Mouse (Mus musculus): ENCODE measurements around the gene Camk2d.

Camk2d gene

DNA sequence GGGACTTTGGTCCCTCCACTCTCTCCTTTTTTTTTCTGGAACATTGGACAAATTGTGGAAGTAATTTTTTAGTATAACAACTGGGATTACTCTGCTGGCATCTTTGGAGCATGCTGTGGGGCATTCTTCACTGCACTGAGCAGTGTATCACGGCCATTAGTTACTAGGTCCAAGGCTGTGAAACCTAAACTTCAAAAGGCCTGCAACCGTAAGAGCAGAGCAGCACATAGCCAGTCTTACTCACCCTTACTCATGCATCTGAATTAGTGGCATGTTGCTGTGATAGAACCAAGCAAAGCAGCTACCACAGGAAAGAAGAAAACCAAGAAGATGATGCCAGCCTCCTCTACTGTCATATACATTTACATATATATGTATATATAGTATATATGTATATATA is 95.5 kb downstream of the Camk2d start:
- DNase-seq: peak in 1 of 2 experiments; percentile 1

DNA sequence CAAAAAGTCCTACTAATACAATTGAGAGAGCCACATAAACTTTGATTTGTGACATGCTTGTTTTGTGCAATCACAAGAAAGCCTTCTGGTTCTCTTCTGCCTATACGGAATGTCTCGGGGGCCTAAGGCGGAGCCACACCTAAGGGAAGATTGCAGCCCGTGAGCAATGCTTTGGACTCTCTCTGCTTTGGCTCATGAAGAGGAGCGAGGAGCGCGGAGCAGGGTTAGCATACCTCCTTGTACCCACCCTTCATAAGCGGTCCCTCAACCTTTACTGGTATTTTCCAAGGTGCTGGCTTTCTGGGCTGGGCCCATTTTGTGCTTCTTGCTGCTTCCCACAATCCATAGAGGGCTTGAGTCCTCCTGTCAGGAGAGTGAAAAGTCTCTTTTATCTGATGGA is 96.7 kb downstream of the Camk2d start:
- DNase-seq: no peak

DNA sequence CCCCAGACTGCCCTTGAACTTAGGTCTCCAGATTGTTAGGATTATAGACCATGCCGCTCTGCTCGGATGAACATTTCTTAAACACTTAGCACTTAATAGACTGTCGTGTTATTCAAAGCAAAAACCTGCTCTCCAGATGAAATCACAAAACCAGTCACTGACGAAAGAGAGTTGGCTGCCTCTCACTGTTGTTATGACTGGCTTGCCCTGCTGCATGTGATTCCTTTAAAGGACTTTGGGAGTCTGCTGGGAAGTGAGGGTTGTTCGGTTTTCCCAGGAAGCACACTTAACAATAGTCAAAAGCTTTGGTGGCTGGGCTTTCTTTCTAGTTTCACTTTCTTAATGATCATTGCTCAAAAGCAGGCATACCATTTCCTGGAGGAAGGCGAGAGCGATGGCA is 97.2 kb downstream of the Camk2d start:
- DNase-seq: peak; percentile 45 to 48

DNA sequence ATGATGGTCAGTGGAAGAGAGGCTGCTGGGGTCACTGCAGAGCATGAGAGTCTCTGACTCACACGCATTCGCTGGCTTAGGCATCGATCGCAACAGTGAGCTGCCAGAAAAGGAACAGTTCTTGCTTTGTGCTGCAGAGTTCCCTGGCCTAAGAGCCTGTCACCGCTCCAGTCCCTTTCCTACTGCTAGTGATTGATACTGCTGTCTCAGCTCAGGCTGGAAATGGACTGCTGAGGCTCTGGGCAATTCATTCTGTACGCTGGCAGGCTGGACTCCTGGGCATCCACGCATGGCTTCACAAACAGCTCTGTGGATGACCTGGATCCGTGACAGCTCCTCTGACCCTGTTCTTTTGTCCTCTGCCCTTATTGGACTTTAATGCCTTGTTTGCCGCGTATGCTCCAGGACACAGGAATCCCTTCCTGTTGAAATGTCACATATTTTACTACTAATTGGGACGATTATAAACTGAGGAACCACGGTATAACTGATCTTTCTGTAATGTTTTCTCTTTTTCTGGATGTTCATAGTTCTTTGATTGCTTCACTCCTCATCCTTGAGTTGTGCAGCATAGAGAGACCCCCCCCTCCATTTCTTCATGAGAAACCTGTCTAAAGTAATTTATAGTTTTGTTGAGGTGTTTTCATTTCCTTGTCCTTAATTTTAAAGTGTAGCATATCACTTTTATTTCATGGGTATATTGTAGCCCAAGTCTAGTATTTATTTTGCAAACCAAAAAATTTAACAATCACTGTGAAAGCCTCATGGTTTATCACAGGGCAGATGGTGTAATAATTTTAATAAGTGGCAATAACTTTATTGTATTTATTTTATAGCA is 99.6 kb downstream of the Camk2d start:
- peak; percentile 26 to 47 for DNase-seq

DNA sequence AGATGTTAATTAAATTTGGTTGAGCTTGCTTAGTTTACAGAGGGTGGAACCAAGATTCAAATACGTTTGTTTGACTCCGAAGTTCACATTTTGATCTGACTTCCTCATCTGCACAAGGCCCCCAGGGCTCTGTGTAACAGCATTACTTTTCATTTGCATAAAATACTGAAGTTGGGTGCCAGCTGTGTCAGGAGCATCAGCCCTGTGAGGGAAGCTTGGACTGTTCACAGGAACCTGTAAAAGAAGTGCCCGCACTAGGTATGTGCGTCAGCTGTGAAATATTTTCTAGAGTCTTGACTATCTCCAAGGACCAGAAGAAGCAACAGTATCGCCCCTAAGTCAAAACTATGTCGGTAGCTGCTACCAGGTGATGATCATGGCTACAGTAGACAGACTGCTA is 100.5 kb downstream of the Camk2d start:
- DNase-seq: peak in 1 of 2 experiments; percentile 8

DNA sequence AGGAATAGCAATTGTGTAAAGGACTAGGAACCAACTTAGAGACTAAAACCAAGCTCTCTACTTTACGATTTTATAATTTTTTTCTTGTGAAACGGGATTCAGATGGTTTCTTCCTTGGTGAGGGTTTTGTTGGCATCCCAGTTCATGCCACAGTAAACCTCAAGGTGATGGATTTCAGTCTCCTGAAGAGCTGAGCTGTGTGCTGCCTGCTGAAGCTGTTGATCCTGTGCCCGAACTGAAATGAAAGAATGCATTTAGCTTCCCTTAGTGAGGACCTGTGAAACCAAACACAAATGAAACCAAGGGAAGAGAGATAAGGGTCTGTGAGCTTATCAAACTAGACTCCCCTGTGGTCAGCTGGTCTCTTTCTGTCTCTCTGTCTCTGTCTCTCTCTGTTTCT is 103.6 kb downstream of the Camk2d start:
- DNase-seq: peak in 1 of 2 experiments; percentile 2

DNA sequence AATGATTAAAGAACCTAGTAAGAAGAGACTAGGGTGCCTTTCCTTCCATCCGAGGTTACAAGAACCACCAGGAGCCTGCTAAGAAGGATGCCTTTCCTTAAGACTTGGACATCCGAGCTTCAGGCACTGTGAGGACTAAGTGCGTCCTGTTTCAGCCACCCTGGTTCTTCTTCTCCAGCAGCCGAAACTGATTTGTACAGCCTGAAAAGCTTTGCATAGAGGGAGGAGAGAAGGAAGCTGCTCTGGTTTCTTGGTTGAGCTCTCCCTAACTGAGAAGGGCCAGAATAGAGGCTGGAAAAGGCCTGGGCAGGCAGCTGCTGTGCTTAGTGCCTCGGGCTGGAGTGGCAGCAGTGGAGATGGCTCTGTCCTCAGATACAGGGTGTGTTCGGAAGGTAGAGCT is 105.0 kb downstream of the Camk2d start:
- DNase-seq: peak in 1 of 2 experiments; percentile 1

DNA sequence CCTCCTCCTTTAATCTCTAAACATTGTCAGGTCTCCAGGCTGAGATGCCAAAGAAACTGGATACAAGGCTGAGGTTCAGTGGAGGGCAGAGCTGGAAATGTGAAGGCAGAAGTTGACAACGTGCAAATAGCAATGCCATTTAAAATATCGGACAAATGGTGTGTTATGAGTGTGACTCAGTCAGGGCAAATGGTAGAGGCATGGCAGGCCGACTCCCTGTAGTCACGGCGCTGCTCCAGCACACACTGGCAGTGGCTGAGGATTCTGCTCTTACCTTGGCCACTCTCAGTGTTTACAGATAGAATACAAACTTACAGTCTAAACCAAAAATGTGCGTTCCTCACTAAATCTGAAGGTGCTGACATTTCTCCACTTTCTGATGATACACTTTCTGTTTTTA is 105.5 kb downstream of the Camk2d start:
- DNase-seq: no peak

DNA sequence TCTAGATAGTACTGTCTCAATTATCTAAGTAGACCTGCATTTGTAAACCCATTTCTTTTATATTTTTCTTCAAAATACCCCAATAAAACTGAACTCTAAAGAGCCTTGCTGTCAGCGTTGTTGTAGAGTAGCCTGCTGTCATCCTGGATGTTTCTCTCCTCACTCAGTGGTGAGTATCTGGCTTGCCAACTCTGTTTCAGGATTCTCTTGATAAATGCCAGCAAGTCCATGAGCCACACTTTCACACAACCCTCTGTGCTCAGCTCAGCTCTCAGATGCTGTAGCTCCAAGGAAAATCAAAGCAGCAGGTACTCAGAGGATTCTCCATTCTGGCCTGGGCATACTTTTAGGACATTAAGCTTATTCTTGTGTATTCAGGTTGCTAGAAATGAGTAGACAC is 109.4 kb downstream of the Camk2d start:
- DNase-seq: no peak

DNA sequence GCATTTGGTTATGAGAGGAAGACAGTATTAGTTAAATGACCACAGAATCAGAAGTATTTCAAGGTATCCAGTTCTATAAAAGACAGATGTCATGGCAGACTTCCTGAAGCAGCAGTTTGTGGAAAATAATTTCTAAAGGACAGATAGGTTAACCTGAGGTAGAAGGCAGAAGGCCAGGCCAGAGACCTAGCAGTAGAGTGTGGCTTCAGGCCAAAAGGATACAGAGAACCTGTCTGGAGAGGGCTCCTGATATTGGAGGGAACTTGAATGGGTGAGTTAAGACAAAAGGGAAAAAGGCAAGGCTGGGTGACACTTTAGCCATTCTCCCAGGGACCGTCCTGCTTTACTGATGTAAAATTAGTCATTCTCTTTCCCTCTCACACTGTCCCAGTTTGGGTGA is 118.2 kb downstream of the Camk2d start:
- no peak for DNase-seq

DNA sequence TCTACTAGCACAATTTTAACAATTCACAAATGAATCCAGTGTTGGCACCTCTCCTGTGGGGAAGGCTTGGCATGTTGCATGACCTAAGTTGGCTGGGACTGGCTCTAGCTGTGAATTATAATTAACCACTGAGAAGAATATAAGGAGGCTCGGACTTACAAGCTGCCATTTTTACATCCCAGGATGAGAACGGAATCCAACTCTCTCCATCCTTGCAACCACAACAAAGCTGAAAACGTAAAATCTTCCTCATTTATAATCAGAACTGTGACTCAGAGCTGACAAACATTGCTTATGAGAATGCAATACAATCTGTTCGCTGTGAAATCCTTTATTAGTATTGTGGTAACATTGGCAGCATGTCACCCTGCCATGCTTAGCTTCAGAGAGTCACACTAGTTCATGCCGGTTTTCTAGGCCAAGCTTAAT is 126.9 kb downstream of the Camk2d start:
- DNase-seq: no peak

DNA sequence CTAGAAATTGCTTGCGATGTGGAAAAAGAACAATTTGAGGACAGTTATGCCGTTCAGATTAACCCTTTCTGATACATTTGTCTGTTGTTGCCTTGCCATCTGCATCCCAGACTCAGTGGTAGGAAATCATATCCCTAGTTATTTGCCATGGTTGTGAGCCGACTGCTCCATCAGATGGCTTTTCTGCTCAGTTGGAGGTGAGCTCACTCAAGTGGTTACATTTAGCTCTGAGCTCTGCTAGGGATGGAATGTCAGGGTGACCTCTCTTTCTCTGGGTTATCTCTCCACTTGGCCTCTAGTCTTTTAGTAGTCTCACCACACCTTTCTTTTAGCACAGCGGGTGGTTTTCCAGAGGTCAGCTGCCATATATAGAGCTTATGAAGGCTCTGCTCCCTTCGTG is 127.4 kb downstream of the Camk2d start:
- no peak for DNase-seq

DNA sequence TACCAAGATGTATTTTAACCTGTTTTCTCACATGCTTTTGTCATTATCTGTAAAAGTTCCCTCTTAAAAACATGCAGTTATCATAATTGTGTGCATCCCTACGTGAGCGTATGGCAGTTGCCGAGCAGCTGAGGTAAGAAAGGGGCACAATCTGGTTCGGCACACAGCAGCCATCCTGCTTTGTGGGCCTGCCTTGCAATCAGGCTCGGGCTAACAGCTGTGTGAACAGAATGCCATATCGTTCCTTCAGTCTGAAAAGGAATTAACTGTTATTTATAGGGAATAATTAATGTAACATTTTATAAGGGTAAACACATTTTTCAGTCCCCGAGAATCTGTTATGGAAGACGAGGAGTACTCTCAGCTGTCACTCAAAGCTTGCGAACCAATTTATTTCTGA is 129.5 kb downstream of the Camk2d start:
- no peak for DNase-seq

DNA sequence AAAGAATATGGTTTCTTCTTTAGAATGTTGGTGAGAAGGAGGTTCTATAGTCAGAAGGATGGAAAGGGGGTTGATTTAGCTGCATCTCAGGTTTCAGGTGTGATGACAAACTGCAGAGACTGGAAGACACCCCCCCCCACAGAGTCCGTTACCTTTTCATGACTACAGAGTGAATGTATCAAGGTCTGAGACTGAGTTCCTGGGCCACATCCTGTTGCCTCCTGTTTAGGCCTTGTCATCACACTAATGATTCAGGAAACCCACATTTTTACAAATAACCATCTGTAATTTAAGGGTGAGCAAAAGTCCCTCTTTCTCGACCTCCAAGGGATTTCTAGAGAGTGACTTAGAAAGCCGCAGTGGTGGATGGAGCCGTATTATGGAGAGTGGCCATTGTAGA is 131.3 kb downstream of the Camk2d start:
- DNase-seq: no peak

DNA sequence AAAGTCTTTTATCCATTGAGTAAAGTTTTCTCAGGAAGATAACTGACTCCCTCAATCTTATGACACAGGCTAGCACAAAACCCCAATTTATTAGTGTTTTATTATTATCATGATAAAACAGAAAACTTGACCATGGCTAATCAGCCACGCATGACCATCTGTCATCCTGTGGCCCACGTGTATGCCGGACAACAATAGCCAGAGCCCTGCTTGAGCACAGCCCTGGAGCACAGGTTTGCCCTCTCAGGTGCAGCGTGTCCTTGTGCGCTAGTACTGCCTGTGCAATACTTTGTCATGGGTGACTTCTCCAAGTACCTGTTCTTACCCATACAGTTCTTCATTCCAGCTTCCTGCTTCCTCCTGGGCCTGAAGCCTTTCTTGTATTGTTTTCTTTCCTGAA is 134.3 kb downstream of the Camk2d start:
- no peak for DNase-seq

DNA sequence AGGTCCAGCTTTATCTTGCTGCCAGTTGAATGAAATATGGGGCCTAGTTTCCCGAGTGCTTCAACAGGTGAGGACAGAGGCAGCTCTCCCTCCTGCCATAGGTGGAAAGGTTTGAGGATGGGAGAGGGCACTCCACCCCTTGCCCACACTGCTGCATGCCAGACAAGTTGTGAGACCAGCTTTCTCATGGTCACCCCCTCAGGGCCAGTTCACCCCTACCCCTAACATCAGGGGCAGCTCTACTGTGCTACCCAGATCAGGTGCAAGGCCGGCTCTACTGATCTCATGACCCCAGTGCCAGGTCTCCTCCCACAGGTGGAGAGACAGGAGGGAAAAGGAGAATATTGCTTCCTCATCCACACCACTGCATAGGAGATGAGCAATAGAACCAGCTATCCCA is 136.2 kb downstream of the Camk2d start:
- no peak for DNase-seq

DNA sequence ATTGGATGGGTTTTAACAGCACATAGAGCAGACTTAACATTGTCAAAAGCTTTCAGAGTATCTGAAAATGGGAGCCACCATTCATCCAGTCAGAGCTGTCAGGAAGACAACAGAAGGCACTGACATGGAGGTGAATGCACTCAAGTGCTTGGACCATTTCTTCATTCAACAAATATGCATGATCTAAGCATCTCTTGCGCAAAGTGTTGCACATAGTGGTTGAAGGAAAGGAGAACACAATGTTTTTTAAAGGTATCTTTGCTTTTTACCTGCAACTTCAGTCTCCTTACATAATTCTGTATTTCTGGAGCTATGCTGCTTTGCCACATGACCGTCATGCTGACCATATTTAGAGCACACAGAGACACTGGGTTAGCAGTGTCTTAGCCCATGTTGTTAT is 138.4 kb downstream of the Camk2d start:
- no peak for DNase-seq

DNA sequence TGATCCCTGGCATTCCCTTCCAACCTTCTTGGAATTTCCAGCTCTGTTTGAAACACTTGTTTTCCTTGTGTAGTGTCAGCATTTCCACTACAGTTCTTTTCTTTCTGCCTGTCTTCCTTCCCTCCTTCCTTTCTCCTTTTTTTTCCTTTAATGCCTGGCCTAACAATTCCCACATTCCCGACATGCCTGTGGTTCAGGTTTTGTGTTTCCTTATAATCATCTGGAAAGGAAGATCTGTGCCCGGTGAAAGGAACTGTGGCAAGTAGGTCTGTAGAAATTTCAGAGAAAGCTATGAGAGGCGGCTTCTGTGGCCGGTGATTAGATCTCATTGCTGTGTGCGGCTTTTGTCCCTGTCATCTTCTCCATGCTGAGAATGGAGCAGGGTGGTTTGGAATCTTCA is 139.1 kb downstream of the Camk2d start:
- no peak for DNase-seq

DNA sequence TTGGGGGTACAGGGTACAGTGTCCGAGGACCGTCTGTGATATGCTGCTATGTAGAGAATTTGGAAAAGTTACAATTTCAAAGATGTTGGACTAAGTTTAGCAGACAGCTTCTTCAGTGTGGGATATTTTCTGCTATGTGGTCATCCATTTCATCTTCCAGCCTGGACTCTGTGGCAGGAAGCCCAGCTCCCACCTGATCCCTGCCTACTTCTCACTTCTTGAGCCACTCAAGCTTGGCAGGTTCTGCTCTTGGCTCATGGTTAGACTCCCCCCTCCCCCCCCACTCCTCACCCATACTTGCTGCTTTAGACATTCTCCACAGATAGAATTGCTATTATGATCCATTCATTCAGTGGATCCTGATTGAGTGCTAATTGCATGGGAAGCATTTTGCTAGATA is 141.0 kb downstream of the Camk2d start:
- DNase-seq: no peak

DNA sequence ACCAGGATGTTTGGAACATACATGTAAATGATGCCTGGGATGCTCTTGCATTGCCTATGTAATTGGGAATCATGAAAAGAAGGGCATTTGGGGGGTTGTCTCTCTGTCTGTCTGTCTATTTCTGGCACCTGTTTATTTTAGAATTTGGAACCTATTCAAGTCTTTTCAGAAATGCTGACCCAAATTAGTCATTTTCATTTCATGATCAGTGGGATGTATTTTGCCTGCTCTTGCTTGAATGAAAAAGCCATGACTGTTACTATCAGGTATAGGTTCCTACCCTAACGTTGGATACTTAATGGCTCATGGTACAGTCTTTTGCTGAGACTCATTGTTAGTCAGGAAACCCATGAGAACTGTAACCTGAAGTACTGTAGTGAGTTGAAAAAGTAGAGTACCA is 144.0 kb downstream of the Camk2d start:
- DNase-seq: no peak

DNA sequence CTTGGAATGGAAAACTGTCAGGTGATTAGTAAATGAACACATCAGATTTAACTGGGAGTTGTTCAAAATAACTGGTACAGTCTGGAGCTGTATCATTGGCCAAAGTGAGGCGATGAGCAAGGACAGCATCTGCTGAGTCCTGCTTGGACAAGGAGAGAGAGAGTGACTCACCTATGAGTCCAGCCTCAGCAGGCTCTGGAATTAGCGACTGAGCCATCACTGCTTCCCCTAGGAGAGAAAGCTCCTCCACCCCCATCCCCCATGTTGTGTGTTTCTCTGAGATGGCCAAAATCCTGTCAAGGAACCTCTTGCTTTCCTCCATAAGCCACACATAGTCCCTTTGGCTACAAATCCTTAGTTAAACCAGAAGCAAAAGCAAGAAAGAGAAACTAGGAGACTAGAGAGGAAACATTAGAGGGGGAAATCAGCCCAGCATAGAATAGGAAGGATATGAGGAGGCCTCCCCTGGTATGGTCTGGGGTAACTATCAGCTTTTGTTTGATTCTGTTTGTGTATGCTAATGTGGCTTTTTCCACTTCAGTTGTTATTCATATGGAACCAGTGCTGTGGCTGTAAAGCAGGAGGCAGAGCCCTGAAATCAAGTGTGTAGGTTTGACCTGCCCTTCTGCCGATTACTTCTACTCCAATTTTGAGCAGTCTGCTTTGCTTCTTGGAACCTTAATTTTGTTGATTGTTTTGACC is 148.5 kb downstream of the Camk2d start:
- DNase-seq: no peak

DNA sequence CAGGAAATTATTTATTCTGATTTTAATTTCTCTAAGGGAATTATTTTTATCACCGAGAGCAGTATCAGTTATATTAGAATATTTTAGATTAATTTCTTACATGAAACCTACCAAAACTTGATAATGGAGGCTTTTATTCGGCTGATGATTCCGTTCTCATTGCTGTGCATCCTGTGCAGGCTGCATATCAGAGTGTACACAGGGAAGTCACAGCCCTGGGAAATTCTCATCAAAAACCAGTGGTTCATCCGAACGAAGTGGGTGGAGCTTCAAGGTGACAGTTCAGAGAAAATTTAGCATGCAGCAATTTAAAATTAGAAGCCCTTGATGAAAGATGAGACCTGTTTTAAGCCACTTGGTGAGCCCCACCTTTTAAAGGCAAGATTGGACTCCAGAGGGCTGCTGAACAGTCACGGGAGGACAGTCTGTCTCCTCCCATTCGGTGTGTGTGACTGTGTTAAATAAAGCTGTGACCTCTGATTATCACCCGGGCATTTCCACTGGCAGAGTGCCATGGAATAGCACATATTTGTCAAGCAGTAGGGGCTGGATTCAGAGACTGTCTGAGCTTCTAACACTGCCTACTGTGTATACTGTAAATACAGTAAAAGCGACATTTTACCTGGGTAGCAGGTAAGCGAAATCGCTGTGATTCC is 150.2 kb downstream of the Camk2d start:
- DNase-seq: no peak

DNA sequence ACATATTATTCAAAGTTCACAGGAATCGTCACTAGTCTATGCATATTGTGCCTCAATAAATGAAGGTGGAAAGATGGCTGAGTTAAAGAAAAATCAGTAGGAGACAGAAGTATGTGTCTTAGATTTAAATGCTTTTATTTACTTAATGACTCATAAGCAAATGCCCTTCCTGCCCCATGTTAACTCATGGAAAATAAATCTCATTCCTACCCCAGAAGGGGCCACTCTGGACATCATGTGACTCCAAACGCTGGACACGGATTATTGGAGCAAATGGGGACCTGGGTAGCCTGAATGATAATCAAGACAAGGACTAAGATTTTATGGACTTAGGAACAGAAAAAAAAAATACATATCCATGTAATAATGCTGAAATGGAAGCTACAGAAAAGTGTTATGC is 151.5 kb downstream of the Camk2d start:
- no peak for DNase-seq

All from lung, postnatal 4 days (tissue).